Mouse (Mus musculus): ENCODE data around the gene Slc30a2. TPM values are rescaled to one million over a fixed set of nuclear protein-coding genes. Genes with fewer than 3 reads are reported as not detected.
A peak's percentile ranks its signal among the peaks of the same experiment; 100 is the strongest.

The Slc30a2 gene
- total RNA-seq, 1 experiment, result 24.3 TPM

DNA sequence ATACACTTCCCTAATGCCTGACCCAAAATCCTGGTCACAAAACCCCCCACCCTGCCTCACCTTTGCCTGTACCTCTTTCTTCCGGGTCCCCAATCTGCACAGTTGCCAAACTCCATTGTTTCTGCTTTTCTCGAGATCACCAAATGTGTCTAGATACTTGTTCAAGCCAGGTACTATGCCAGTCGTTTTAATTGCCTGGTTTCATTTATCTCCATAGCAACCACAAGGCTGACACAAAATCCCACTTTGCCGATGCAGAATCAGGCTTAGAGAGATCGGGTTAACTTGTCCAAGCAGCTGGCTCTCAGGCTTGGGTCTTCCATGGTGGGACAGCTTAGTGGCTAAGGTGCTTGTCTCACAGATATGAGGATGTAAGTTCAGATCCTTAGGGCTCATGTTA, 57.2 kb downstream of the Slc30a2 start:
- no peak for DNase-seq (ENCODE audit: low read depth, low spot score)
- Histone ChIP-seq H3K9me3 (ENCODE audit: control insufficient read depth, insufficient read depth, low read depth, low read length) (no peaks in the 10 kb centered on the region), H3K9ac (ENCODE audit: insufficient read depth, low read depth, low read length, poor library complexity, severe bottlenecking) (no peak overlapping the region), H3K4me3 (ENCODE audit: insufficient read depth in 1 of 2, low read depth in 1 of 2, low read length in 2 of 2, poor library complexity in 1 of 2, severe bottlenecking in 1 of 2) (no peak overlapping the region), H3K27ac (ENCODE audit: insufficient read depth, low read depth, low read length, poor library complexity, severe bottlenecking) (no peak overlapping the region), H3K36me3 (ENCODE audit: control insufficient read depth, insufficient read depth, low read length, poor library complexity, severe bottlenecking) (no peaks in the 10 kb centered on the region), H3K4me1 (ENCODE audit: control insufficient read depth in 2 of 2, insufficient read depth in 2 of 2, low read length in 2 of 2, poor library complexity in 1 of 2) (peaks cover 0 to 14% of the 10 kb centered on the region in 2 experiments; a peak in 2 of 4 replicates)
- no peak for TF ChIP-seq ZNF384 (IDR thresholded peaks at IDR 0.05; ENCODE audit: low read depth, low read length)
- no peak for TF ChIP-seq ZC3H11A (IDR thresholded peaks at IDR 0.05; ENCODE audit: borderline replicate concordance, low read depth, low read length)
- TF ChIP-seq MAFK (IDR thresholded peaks at IDR 0.05; ENCODE audit: insufficient read depth, low read depth, low read length), result no peak
- no peak for TF ChIP-seq CHD2 (IDR thresholded peaks at IDR 0.05; ENCODE audit: low read depth, low read length)
- TF ChIP-seq HCFC1 (IDR thresholded peaks at IDR 0.05; ENCODE audit: borderline replicate concordance, insufficient read depth, low read length), result no peak
- in situ Hi-C loops (cut with MboI; ENCODE audit: low sequenced_read_pairs in 2 of 2, unreplicated experiment in 2 of 2), result no loop called here

GRCm38 (mm10) chr4:134401181-134401661, 58.2 kb downstream of the Slc30a2 start:
- H3K36me3 ChIP-seq (ENCODE audit: control insufficient read depth, insufficient read depth, low read length, poor library complexity, severe bottlenecking), result no peaks in the 10 kb centered on the region
- peaks cover 0 to 12% of the 10 kb centered on the region in 2 experiments; a peak in 2 of 4 replicates for H3K4me1 ChIP-seq (ENCODE audit: control insufficient read depth in 2 of 2, insufficient read depth in 2 of 2, low read length in 2 of 2, poor library complexity in 1 of 2)
- no peak overlapping the region for H3K27ac ChIP-seq (ENCODE audit: insufficient read depth, low read depth, low read length, poor library complexity, severe bottlenecking)
- in situ Hi-C loops (cut with MboI; ENCODE audit: low sequenced_read_pairs in 2 of 2, unreplicated experiment in 2 of 2), result no loop called here
- TF ChIP-seq MAFK (IDR thresholded peaks at IDR 0.05; ENCODE audit: insufficient read depth, low read depth, low read length) (no peak), CHD2 (IDR thresholded peaks at IDR 0.05; ENCODE audit: low read depth, low read length) (no peak), ZNF384 (IDR thresholded peaks at IDR 0.05; ENCODE audit: low read depth, low read length) (no peak), ZC3H11A (IDR thresholded peaks at IDR 0.05; ENCODE audit: borderline replicate concordance, low read depth, low read length) (no peak), HCFC1 (IDR thresholded peaks at IDR 0.05; ENCODE audit: borderline replicate concordance, insufficient read depth, low read length) (no peak)
- peak overlapping the region; percentile 33 for H3K9ac ChIP-seq (ENCODE audit: insufficient read depth, low read depth, low read length, poor library complexity, severe bottlenecking)
- DNase-seq (ENCODE audit: low read depth, low spot score), result peak; percentile 55
- H3K9me3 ChIP-seq (ENCODE audit: control insufficient read depth, insufficient read depth, low read depth, low read length), result no peaks in the 10 kb centered on the region
- H3K4me3 ChIP-seq (ENCODE audit: insufficient read depth in 1 of 2, low read depth in 1 of 2, low read length in 2 of 2, poor library complexity in 1 of 2, severe bottlenecking in 1 of 2), result peak overlapping the region; percentile 60 to 75

GRCm38 (mm10) chr4:134401856-134402570, 59.0 kb downstream of the Slc30a2 start:
- H3K4me1 ChIP-seq (ENCODE audit: control insufficient read depth in 2 of 2, insufficient read depth in 2 of 2, low read length in 2 of 2, poor library complexity in 1 of 2), result peaks cover 0 to 12% of the 10 kb centered on the region in 2 experiments; a peak in 2 of 4 replicates
- peak overlapping the region; percentile 70; the same call in 1 of the 2 replicates for H3K27ac ChIP-seq (ENCODE audit: insufficient read depth, low read depth, low read length, poor library complexity, severe bottlenecking)
- in situ Hi-C loops (cut with MboI; ENCODE audit: low sequenced_read_pairs in 2 of 2, unreplicated experiment in 2 of 2), result no loop called here
- H3K9me3 ChIP-seq (ENCODE audit: control insufficient read depth, insufficient read depth, low read depth, low read length), result no peaks in the 10 kb centered on the region
- no peak for TF ChIP-seq ZC3H11A (IDR thresholded peaks at IDR 0.05; ENCODE audit: borderline replicate concordance, low read depth, low read length)
- no peak for TF ChIP-seq CHD2 (IDR thresholded peaks at IDR 0.05; ENCODE audit: low read depth, low read length)
- TF ChIP-seq HCFC1 (IDR thresholded peaks at IDR 0.05; ENCODE audit: borderline replicate concordance, insufficient read depth, low read length), result no peak
- TF ChIP-seq ZNF384 (IDR thresholded peaks at IDR 0.05; ENCODE audit: low read depth, low read length), result no peak
- TF ChIP-seq MAFK (IDR thresholded peaks at IDR 0.05; ENCODE audit: insufficient read depth, low read depth, low read length), result no peak
- H3K36me3 ChIP-seq (ENCODE audit: control insufficient read depth, insufficient read depth, low read length, poor library complexity, severe bottlenecking), result no peaks in the 10 kb centered on the region
- H3K4me3 ChIP-seq (ENCODE audit: insufficient read depth in 1 of 2, low read depth in 1 of 2, low read length in 2 of 2, poor library complexity in 1 of 2, severe bottlenecking in 1 of 2), result peak overlapping the region; percentile 19 to 48
- DNase-seq (ENCODE audit: low read depth, low spot score), result no peak
- H3K9ac ChIP-seq (ENCODE audit: insufficient read depth, low read depth, low read length, poor library complexity, severe bottlenecking), result peak overlapping the region; percentile 46; the same call in 1 of the 2 replicates

DNA sequence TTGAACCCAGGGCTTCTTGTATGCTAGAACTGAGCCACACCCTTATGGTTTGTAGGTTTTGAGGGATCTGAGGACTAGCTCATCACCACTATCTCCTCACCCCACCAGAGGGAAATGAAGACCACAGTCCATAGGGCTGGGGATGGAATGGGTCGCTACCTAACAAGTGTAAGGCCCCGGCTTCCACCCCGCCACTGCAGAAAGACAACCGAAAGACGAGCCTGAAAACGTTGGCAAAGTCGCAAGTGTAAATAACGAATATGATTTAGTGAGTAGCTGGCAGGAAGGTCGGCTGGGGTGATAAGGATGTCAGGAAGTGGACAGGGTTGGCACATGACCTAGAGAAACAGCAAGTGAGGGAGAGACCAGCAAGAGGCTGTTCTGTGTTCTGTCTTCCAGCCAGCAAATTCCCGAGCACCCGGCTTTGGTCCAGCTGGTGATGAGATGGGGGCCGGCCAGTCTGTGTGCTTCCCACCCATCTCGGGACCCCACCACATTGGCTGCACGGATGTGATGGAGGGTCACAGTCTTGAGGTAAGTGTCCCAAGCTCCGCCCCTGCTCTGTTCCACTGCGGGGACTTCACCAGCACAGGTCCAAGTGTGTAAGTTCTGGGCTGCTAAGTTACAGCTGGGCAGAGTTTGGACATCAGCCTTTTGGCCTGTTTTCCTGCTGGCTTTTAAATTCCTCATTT, 59.7 kb downstream of the Slc30a2 start:
- peak overlapping the region; percentile 31 for H3K9ac ChIP-seq (ENCODE audit: insufficient read depth, low read depth, low read length, poor library complexity, severe bottlenecking)
- TF ChIP-seq ZNF384 (IDR thresholded peaks at IDR 0.05; ENCODE audit: low read depth, low read length) (no peak), ZC3H11A (IDR thresholded peaks at IDR 0.05; ENCODE audit: borderline replicate concordance, low read depth, low read length) (no peak), MAFK (IDR thresholded peaks at IDR 0.05; ENCODE audit: insufficient read depth, low read depth, low read length) (no peak), HCFC1 (IDR thresholded peaks at IDR 0.05; ENCODE audit: borderline replicate concordance, insufficient read depth, low read length) (no peak), CHD2 (IDR thresholded peaks at IDR 0.05; ENCODE audit: low read depth, low read length) (no peak)
- H3K9me3 ChIP-seq (ENCODE audit: control insufficient read depth, insufficient read depth, low read depth, low read length), result no peaks in the 10 kb centered on the region
- H3K4me1 ChIP-seq (ENCODE audit: control insufficient read depth in 2 of 2, insufficient read depth in 2 of 2, low read length in 2 of 2, poor library complexity in 1 of 2), result peaks cover 0 to 12% of the 10 kb centered on the region in 2 experiments; a peak in 2 of 4 replicates
- H3K4me3 ChIP-seq (ENCODE audit: insufficient read depth in 1 of 2, low read depth in 1 of 2, low read length in 2 of 2, poor library complexity in 1 of 2, severe bottlenecking in 1 of 2), result no peak overlapping the region
- no peaks in the 10 kb centered on the region for H3K36me3 ChIP-seq (ENCODE audit: control insufficient read depth, insufficient read depth, low read length, poor library complexity, severe bottlenecking)
- no peak for DNase-seq (ENCODE audit: low read depth, low spot score)
- no peak overlapping the region for H3K27ac ChIP-seq (ENCODE audit: insufficient read depth, low read depth, low read length, poor library complexity, severe bottlenecking)
- in situ Hi-C loops (cut with MboI; ENCODE audit: low sequenced_read_pairs in 2 of 2, unreplicated experiment in 2 of 2), result no loop called here

Measured in ES-E14 (cell line).